Mouse (Mus musculus): Measurements from ENCODE around the gene Cyth1. TPM values are rescaled to one million over a fixed set of nuclear protein-coding genes. Genes with fewer than 3 reads are reported as not detected.

The Cyth1 gene
- polyA plus RNA-seq, 1 experiment: 0.14 TPM

- H3K4me3 ChIP-seq (replicated peaks): no peak overlapping the region
- peaks cover 90% of the 10 kb centered on the region for H3K36me3 ChIP-seq (ENCODE audit: control insufficient read depth)
- H3K4me1 ChIP-seq (ENCODE audit: control insufficient read depth): no peaks in the 10 kb centered on the region
- peaks cover 2% of the 10 kb centered on the region; the same call in 1 of the 2 replicates for H3K9me3 ChIP-seq (ENCODE audit: control insufficient read depth, low read length)
- no peaks in the 10 kb centered on the region for H3K27me3 ChIP-seq (ENCODE audit: control insufficient read depth)
- TF ChIP-seq TAL1 (IDR thresholded peaks at IDR 0.05; ENCODE audit: low read length): no peak
- TF ChIP-seq GATA1 (IDR thresholded peaks at IDR 0.05; ENCODE audit: low read length): no peak
These were observed 11.7 kb upstream of the Cyth1 start for GRCm38 (mm10) chr11:118260081-118260480.

- Histone ChIP-seq H3K36me3 (ENCODE audit: control insufficient read depth) (peaks cover 85% of the 10 kb centered on the region), H3K9me3 (ENCODE audit: control insufficient read depth, low read length) (peaks cover 2% of the 10 kb centered on the region; the same call in 1 of the 2 replicates), H3K4me1 (ENCODE audit: control insufficient read depth) (no peaks in the 10 kb centered on the region), H3K4me3 (replicated peaks) (no peak overlapping the region), H3K27me3 (ENCODE audit: control insufficient read depth) (no peaks in the 10 kb centered on the region)
- no peak for TF ChIP-seq TAL1 (IDR thresholded peaks at IDR 0.05; ENCODE audit: low read length)
These were observed 11.2 kb upstream of the Cyth1 start for GRCm38 (mm10) chr11:118259580-118259979.

- TF ChIP-seq TAL1 (IDR thresholded peaks at IDR 0.05; ENCODE audit: low read length) (no peak), GATA1 (IDR thresholded peaks at IDR 0.05; ENCODE audit: low read length) (no peak)
- Histone ChIP-seq H3K4me1 (ENCODE audit: control insufficient read depth) (no peaks in the 10 kb centered on the region), H3K9me3 (ENCODE audit: control insufficient read depth, low read length) (peaks cover 2% of the 10 kb centered on the region; the same call in 1 of the 2 replicates), H3K27me3 (ENCODE audit: control insufficient read depth) (peaks cover 1% of the 10 kb centered on the region; the same call in 1 of the 2 replicates), H3K4me3 (replicated peaks) (no peak overlapping the region), H3K36me3 (ENCODE audit: control insufficient read depth) (peaks cover 53% of the 10 kb centered on the region)
These were observed 8.0 kb upstream of the Cyth1 start for GRCm38 (mm10) chr11:118256371-118256770.

- TF ChIP-seq GATA1 (IDR thresholded peaks at IDR 0.05; ENCODE audit: low read length) (no peak), TAL1 (IDR thresholded peaks at IDR 0.05; ENCODE audit: low read length) (no peak)
These were observed 6.0 kb upstream of the Cyth1 start for GRCm38 (mm10) chr11:118254159-118254951.

GRCm38 (mm10) chr11:118253447-118254158 lies 5.2 kb upstream of the Cyth1 start:
- Histone ChIP-seq H3K4me3 (replicated peaks) (no peak overlapping the region), H3K36me3 (ENCODE audit: control insufficient read depth) (peaks cover 25% of the 10 kb centered on the region), H3K9me3 (ENCODE audit: control insufficient read depth, low read length) (peaks cover 2% of the 10 kb centered on the region; the same call in 1 of the 2 replicates), H3K4me1 (ENCODE audit: control insufficient read depth) (peaks cover 10% of the 10 kb centered on the region), H3K27me3 (ENCODE audit: control insufficient read depth) (peaks cover 5% of the 10 kb centered on the region; the same call in 1 of the 2 replicates)
- TF ChIP-seq GATA1 (IDR thresholded peaks at IDR 0.05; ENCODE audit: low read length) (no peak), TAL1 (IDR thresholded peaks at IDR 0.05; ENCODE audit: low read length) (no peak)

More at GRCm38 (mm10) chr11:118254159-118254951, 6.0 kb upstream of the Cyth1 start:
- Histone ChIP-seq H3K9me3 (ENCODE audit: control insufficient read depth, low read length) (peaks cover 2% of the 10 kb centered on the region; the same call in 1 of the 2 replicates), H3K27me3 (ENCODE audit: control insufficient read depth) (peaks cover 5% of the 10 kb centered on the region; the same call in 1 of the 2 replicates), H3K36me3 (ENCODE audit: control insufficient read depth) (peaks cover 33% of the 10 kb centered on the region), H3K4me1 (ENCODE audit: control insufficient read depth) (peaks cover 3% of the 10 kb centered on the region), H3K4me3 (replicated peaks) (no peak overlapping the region)

- Histone ChIP-seq H3K27me3 (ENCODE audit: control insufficient read depth) (peaks cover 25% of the 10 kb centered on the region), H3K4me1 (ENCODE audit: control insufficient read depth) (peaks cover 31% of the 10 kb centered on the region), H3K9me3 (ENCODE audit: control insufficient read depth, low read length) (no peaks in the 10 kb centered on the region), H3K36me3 (ENCODE audit: control insufficient read depth) (no peaks in the 10 kb centered on the region), H3K4me3 (replicated peaks) (peak overlapping the region; percentile 85)
- TF ChIP-seq GATA1 (IDR thresholded peaks at IDR 0.05; ENCODE audit: low read length) (no peak), TAL1 (IDR thresholded peaks at IDR 0.05; ENCODE audit: low read length) (no peak)
These were observed 606 bp upstream of the Cyth1 start for GRCm38 (mm10) chr11:118249012-118249383.

GRCm38 (mm10) chr11:118247359-118248095 lies 865 bp downstream of the Cyth1 start:
- no peaks in the 10 kb centered on the region for H3K9me3 ChIP-seq (ENCODE audit: control insufficient read depth, low read length)
- TF ChIP-seq TAL1 (IDR thresholded peaks at IDR 0.05; ENCODE audit: low read length): no peak
- no peak for TF ChIP-seq GATA1 (IDR thresholded peaks at IDR 0.05; ENCODE audit: low read length)
- H3K4me1 ChIP-seq (ENCODE audit: control insufficient read depth): peaks cover 31% of the 10 kb centered on the region
- H3K4me3 ChIP-seq (replicated peaks): peak overlapping the region; percentile 85
- no peaks in the 10 kb centered on the region for H3K36me3 ChIP-seq (ENCODE audit: control insufficient read depth)
- peaks cover 25% of the 10 kb centered on the region for H3K27me3 ChIP-seq (ENCODE audit: control insufficient read depth)

DNA sequence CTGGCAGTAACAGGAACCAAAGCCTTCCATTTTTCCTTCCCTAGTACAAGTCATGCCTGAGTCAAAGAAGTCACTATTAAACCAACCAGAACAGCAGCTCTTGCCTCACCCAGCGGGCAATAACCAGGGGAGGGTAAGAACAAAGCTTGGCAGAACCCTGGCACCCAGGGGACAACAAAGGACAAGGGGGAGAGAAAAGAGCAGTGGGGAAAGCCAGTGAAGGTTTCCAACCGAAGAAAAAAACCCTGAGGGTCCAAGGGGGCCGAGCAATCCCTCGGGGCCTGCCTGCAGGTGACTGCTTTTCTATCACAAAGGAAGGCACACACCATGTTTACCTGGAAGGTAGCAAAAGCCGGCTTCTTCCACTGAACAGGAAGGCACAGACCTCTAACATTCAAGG lies 1.7 kb downstream of the Cyth1 start:
- Histone ChIP-seq H3K4me1 (ENCODE audit: control insufficient read depth) (peaks cover 31% of the 10 kb centered on the region), H3K27me3 (ENCODE audit: control insufficient read depth) (peaks cover 25% of the 10 kb centered on the region), H3K9me3 (ENCODE audit: control insufficient read depth, low read length) (no peaks in the 10 kb centered on the region), H3K36me3 (ENCODE audit: control insufficient read depth) (no peaks in the 10 kb centered on the region), H3K4me3 (replicated peaks) (no peak overlapping the region)
- TF ChIP-seq GATA1 (IDR thresholded peaks at IDR 0.05; ENCODE audit: low read length): no peak
- TF ChIP-seq TAL1 (IDR thresholded peaks at IDR 0.05; ENCODE audit: low read length): no peak

Measured in erythroblast, embryonic 14.5 days (primary cell).